Mouse (Mus musculus): ENCODE results near the gene Syngr2. TPM values are rescaled to one million over a fixed set of nuclear protein-coding genes. Genes with fewer than 3 reads are reported as not detected.
A peak's percentile ranks its signal among the peaks of the same experiment; 100 is the strongest.

Syngr2 gene
- 150 and 155 TPM in 2 replicates for polyA plus RNA-seq (2012; rRNA removed)

DNA sequence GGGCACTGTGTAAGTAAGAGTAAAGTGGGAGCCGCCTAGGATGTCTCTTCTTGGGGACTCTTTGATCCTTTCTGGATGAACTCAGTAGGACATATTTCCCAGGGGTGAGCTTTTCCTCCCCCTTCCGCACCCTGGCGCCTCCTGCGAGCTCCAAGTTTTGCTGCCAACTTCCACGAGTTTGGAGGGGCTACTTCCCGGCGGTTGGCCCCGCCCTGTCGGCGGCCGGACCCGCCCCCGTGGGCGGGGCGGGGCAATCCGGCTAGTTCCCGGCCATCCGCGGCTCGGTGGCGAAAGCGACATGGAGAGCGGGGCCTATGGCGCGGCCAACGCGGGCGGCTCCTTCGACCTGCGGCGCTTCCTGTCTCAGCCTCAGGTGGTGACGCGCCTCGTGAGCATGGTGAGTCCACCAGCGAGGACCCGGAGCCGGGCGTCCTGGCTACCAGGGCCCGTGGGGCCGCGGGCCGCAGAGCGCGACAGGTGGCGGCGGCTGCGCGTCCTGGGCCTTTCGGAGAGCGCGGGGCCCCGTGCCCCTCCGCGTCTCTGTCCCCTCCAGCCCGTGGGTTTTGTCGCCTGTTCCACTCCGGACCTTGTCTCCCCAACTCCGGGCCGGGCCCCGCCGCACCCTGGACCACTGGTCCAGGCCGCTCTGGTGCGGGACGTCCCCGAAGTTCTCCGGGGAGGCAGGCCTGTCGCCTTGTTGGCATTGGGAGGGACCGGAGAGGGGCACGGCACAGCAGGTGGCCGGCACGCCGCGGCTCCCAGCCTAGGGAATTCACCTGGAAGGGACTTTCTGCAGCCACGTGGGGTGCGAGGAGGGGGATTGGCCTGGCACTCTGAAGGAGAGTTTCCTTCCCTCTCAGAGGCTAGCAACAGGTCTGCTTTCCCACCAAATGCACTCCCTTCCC lies at the start of gene Syngr2, which contains the start of gene Gm20708:
Gene Syngr2 (plus strand): TSS at position 262 of the 905 bp plus-strand sequence.
Gene Gm20708 (plus strand): TSS at position 262 of the 905 bp plus-strand sequence.
- DNase-seq, result peak; percentile 84
- Histone ChIP-seq H3K4me1 (ENCODE audit: control insufficient read depth, insufficient read depth, low read length) (peaks cover 13% of the 10 kb centered on the region; the same call in 1 of the 2 replicates), H3K4me3 (ENCODE audit: insufficient read depth, low read depth, low read length) (peak within 1 kb of the TSS; percentile 68), H3K36me3 (ENCODE audit: control insufficient read depth, insufficient read depth, low read length) (no peaks in the 10 kb centered on the region), H3K27ac (ENCODE audit: insufficient read depth, low read depth, low read length) (peak within 1 kb of the TSS; percentile 67), H3K27me3 (replicated peaks; ENCODE audit: control insufficient read depth, insufficient read depth, low read length) (no peaks in the 10 kb centered on the region)
- WGBS, result under 1% methylated on average over 75 of the region's 75 CpGs
- no peak for TF ChIP-seq CTCF (conservative IDR thresholded peaks at IDR 0.05; ENCODE audit: insufficient read depth, insufficient read length, low read depth, low read length)
- TF ChIP-seq POLR2A (IDR thresholded peaks at IDR 0.05; ENCODE audit: low read depth, low read length), result peak; percentile 27

DNA sequence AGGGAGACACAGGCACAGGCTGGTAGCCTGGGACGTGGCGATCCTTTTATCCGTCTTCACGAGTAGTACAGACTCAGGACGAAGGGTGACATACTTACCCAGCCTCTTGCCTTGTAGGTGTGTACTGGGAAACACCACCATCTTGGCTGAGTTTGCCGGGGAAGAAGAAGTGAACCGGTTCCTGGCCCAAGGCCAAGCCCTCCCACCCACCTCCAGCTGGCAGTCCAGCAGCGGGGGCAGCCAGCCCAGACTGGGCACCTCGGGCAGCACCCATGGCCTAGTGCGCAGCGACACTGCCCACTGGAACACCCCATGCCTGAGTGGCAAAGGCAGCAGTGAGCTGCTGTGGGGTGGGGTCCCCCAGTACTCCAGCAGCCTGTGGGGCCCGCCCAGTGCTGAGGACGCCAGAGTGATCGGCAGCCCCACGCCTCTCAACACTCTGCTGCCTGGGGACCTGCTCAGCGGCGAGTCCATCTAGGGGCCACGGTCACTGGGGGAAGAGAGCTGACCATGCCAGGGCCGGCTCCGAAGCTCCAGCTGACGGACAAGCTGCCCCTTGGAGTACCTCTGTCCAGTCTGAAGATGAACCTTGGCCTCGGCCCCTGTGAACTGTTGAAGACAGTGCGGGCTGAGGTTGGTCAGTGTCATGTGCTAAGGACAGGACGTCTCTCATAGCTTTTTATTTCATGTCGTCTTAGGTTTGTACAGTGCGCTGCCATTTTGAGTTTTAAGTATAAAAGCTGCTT lies 48.9 kb upstream of the Syngr2 start:
- WGBS, result 54% methylated on average over 26 of the region's 26 CpGs
- H3K4me3 ChIP-seq (ENCODE audit: insufficient read depth, low read depth, low read length), result no peak overlapping the region
- no peak for TF ChIP-seq POLR2A (IDR thresholded peaks at IDR 0.05; ENCODE audit: low read depth, low read length)
- 0 out of 2 replicates have a peak overlapping the region, but pooled peaks have one; percentile 8 for H3K27ac ChIP-seq (ENCODE audit: insufficient read depth, low read depth, low read length)
- H3K27me3 ChIP-seq (replicated peaks; ENCODE audit: control insufficient read depth, insufficient read depth, low read length), result no peaks in the 10 kb centered on the region
- H3K4me1 ChIP-seq (ENCODE audit: control insufficient read depth, insufficient read depth, low read length), result no peaks in the 10 kb centered on the region
- H3K36me3 ChIP-seq (ENCODE audit: control insufficient read depth, insufficient read depth, low read length), result no peaks in the 10 kb centered on the region
- DNase-seq, result peak; percentile 69

DNA sequence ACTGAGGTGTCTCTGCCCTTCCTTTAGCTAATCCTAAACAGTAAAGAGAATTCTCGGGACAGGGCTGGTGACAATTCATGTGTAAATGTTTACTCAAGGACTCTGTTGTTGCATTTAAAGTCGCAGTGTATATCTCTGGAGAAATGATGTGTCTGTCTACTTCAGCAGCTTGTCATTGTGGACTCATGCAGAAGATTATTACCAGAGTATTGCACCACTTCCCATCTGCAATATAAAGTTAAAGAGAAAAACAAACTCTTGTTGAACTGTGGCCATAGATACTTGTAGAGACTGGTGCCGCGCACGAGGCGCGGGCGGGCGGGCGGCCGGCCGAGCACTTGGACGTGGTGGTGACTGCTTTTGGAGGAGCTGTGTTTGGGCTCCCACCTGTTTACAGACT lies 47.7 kb upstream of the Syngr2 start:
- no peaks in the 10 kb centered on the region for H3K27me3 ChIP-seq (replicated peaks; ENCODE audit: control insufficient read depth, insufficient read depth, low read length)
- no peak overlapping the region for H3K27ac ChIP-seq (ENCODE audit: insufficient read depth, low read depth, low read length)
- WGBS, result 88% methylated on average over 13 of the region's 13 CpGs
- TF ChIP-seq POLR2A (IDR thresholded peaks at IDR 0.05; ENCODE audit: low read depth, low read length) (no peak), CTCF (conservative IDR thresholded peaks at IDR 0.05; ENCODE audit: insufficient read depth, insufficient read length, low read depth, low read length) (no peak)
- peaks cover 9% of the 10 kb centered on the region for H3K4me1 ChIP-seq (ENCODE audit: control insufficient read depth, insufficient read depth, low read length)
- no peak for DNase-seq
- no peaks in the 10 kb centered on the region for H3K36me3 ChIP-seq (ENCODE audit: control insufficient read depth, insufficient read depth, low read length)
- H3K4me3 ChIP-seq (ENCODE audit: insufficient read depth, low read depth, low read length), result no peak overlapping the region

DNA sequence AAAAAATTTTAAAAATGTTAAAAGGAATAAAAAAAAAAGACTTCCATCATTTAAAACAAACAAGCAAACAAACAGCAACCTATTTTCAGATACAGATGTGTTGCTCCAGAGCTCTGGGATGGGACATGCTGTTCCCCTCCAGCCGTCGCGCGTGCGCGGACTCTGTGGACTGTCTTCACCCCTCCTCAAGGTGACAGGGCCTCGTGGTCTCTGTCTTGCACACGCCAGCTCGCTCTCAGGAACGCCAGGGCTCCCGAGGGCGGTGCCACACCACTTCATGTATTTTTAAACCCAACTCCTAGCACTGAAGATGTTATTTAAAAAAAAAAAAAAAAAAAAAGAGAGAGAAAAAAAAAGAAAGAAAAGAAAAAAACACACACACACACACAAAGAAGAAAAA lies 47.2 kb upstream of the Syngr2 start:
- Histone ChIP-seq H3K4me3 (ENCODE audit: insufficient read depth, low read depth, low read length) (no peak overlapping the region), H3K4me1 (ENCODE audit: control insufficient read depth, insufficient read depth, low read length) (peaks cover 10% of the 10 kb centered on the region), H3K27me3 (replicated peaks; ENCODE audit: control insufficient read depth, insufficient read depth, low read length) (no peaks in the 10 kb centered on the region), H3K36me3 (ENCODE audit: control insufficient read depth, insufficient read depth, low read length) (no peaks in the 10 kb centered on the region), H3K27ac (ENCODE audit: insufficient read depth, low read depth, low read length) (no peak overlapping the region)
- 60% methylated on average over 12 of the region's 12 CpGs for WGBS
- DNase-seq, result no peak
- no peak for TF ChIP-seq CTCF (conservative IDR thresholded peaks at IDR 0.05; ENCODE audit: insufficient read depth, insufficient read length, low read depth, low read length)
- no peak for TF ChIP-seq POLR2A (IDR thresholded peaks at IDR 0.05; ENCODE audit: low read depth, low read length)

DNA sequence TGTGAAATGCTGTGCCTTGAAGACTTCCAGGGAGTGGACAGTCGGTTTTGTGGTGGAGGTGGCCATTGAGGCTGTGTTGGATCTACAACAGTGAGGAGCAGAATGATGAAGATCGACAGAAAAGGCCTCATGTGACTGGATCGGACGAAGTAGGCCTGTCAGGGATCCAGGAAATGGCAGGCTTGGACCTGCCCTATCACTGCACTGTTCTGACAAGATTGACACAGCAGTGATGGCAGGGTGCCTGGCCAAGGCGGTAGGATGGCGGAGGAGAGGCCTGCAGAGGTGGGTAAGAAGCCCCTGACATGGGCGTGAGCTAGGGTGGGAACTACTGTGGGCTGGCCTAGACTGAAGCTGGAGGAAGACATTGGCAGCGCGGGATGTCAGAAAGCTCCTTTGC lies 45.1 kb upstream of the Syngr2 start:
- DNase-seq, result no peak
- 89% methylated on average over 9 of the region's 9 CpGs for WGBS
- Histone ChIP-seq H3K36me3 (ENCODE audit: control insufficient read depth, insufficient read depth, low read length) (no peaks in the 10 kb centered on the region), H3K4me1 (ENCODE audit: control insufficient read depth, insufficient read depth, low read length) (peaks cover 10% of the 10 kb centered on the region), H3K27ac (ENCODE audit: insufficient read depth, low read depth, low read length) (no peak overlapping the region), H3K27me3 (replicated peaks; ENCODE audit: control insufficient read depth, insufficient read depth, low read length) (no peaks in the 10 kb centered on the region), H3K4me3 (ENCODE audit: insufficient read depth, low read depth, low read length) (no peak overlapping the region)
- TF ChIP-seq POLR2A (IDR thresholded peaks at IDR 0.05; ENCODE audit: low read depth, low read length) (no peak), CTCF (conservative IDR thresholded peaks at IDR 0.05; ENCODE audit: insufficient read depth, insufficient read length, low read depth, low read length) (no peak)

DNA sequence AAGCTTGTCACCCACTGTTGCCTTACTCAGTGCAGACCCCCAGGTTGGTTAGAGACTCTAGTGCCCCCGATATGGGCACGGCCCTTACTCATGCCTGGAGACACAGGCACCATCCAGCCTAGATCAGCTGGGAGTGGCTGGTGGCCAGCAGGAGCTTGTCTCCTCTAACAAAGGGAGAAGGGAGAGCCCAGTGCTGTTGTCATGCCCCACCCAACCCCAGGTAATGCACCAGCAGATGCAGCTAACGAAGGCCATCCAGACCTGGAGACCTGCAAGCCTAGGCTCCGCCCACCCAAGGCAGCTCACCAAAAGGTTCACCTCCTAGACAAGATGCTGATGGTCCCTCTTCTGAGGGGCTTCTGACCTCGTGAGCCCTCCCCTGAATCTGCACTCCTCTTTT lies 44.1 kb upstream of the Syngr2 start:
- no peaks in the 10 kb centered on the region for H3K36me3 ChIP-seq (ENCODE audit: control insufficient read depth, insufficient read depth, low read length)
- TF ChIP-seq POLR2A (IDR thresholded peaks at IDR 0.05; ENCODE audit: low read depth, low read length), result no peak
- TF ChIP-seq CTCF (conservative IDR thresholded peaks at IDR 0.05; ENCODE audit: insufficient read depth, insufficient read length, low read depth, low read length), result no peak
- no peak overlapping the region for H3K4me3 ChIP-seq (ENCODE audit: insufficient read depth, low read depth, low read length)

DNA sequence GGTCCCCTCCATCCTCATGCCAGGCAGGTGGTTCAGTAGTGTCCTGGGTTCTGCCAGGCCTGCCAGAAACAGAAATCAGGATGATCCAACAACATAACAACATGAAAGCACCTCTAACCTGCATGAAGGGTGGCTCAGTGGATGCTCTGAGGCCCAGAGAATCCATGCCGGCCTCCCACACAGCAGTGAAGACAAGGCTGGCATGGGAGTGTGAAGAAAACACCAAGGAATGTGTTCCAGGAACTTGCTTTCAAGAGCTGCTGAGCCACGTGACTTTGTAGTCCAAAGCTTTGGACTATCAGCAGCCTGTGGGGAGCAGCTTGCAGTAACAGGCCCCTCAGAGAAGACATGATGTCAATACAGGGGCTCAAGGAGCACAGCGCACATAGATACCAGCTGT lies 43.2 kb upstream of the Syngr2 start:
- DNase-seq, result peak; percentile 28
- Histone ChIP-seq H3K27ac (ENCODE audit: insufficient read depth, low read depth, low read length) (peak overlapping the region; percentile 2), H3K4me3 (ENCODE audit: insufficient read depth, low read depth, low read length) (no peak overlapping the region), H3K36me3 (ENCODE audit: control insufficient read depth, insufficient read depth, low read length) (no peaks in the 10 kb centered on the region), H3K27me3 (replicated peaks; ENCODE audit: control insufficient read depth, insufficient read depth, low read length) (no peaks in the 10 kb centered on the region), H3K4me1 (ENCODE audit: control insufficient read depth, insufficient read depth, low read length) (peaks cover 10% of the 10 kb centered on the region)
- TF ChIP-seq POLR2A (IDR thresholded peaks at IDR 0.05; ENCODE audit: low read depth, low read length) (no peak), CTCF (conservative IDR thresholded peaks at IDR 0.05; ENCODE audit: insufficient read depth, insufficient read length, low read depth, low read length) (no peak)
- 58% methylated on average over 3 of the region's 3 CpGs for WGBS

More for the DNA sequence above, 44.1 kb upstream of the Syngr2 start:
- Histone ChIP-seq H3K27ac (ENCODE audit: insufficient read depth, low read depth, low read length) (no peak overlapping the region), H3K27me3 (replicated peaks; ENCODE audit: control insufficient read depth, insufficient read depth, low read length) (no peaks in the 10 kb centered on the region), H3K4me1 (ENCODE audit: control insufficient read depth, insufficient read depth, low read length) (peaks cover 10% of the 10 kb centered on the region)
- 92% methylated on average over 5 of the region's 5 CpGs for WGBS
- DNase-seq, result no peak
